Mouse (Mus musculus): ENCODE data around the gene Olfr155.
A peak's percentile ranks its signal among the peaks of the same experiment; 100 is the strongest.

Gene Olfr155

DNA sequence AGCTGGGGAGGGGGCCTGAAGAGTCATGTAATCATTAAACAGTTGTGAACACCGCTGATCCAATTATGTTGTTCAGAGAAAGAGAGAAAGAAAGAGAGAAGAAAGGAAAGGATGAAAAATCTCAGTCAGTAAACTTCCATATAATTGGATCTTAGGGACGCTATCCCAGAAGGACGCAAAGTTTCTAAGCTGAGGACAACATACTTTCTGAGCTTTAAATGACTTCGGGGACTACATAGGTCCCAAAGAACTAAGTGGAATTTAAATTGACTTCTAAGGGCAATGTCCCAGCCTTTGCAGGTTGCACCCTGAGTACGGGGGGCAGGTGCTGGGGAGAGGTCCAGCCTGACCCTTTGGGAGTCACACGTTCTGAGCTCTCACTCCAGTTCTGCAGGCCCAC is at the start of gene Olfr155:
Gene Olfr155, plus strand, starts transcription at position 301 of the 400 bp plus-strand sequence.
- no peak for ATAC-seq (ENCODE audit: insufficient number of reproducible peaks, low FRiP score, low TSS enrichment)

DNA sequence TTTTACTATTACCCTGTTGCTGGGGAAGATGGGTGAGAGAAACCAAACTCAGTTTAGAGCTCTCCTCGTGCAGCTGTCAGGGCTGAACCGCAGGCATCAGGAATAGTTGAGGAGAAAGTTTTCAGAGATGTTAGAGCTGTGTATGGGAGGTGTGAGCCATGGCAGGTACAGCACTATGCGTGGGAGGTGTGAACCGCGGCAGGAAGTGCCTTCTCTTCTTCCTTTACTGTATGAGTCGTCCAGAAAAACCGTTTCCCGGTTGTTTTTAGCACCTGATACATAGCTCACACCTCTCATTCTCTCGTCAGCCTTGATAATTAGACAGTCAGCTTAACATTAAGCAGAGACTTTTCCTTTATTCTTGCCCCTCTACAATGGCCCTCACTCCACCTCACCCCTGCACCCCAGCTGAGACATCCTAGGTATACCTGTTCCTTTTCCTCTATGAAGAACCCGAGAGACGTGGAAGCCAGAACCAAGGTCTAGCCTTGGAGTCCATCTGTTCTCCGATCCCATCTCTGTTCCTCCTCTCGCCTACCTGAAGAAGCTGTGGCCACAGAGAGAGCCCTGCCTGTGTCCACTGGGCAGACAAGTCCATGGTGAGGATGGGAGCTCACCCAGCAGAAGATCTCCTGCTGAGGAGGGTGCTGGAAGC is 28.3 kb upstream of the Olfr155 start:
- ATAC-seq (ENCODE audit: insufficient number of reproducible peaks, low FRiP score, low TSS enrichment) = no peak

DNA sequence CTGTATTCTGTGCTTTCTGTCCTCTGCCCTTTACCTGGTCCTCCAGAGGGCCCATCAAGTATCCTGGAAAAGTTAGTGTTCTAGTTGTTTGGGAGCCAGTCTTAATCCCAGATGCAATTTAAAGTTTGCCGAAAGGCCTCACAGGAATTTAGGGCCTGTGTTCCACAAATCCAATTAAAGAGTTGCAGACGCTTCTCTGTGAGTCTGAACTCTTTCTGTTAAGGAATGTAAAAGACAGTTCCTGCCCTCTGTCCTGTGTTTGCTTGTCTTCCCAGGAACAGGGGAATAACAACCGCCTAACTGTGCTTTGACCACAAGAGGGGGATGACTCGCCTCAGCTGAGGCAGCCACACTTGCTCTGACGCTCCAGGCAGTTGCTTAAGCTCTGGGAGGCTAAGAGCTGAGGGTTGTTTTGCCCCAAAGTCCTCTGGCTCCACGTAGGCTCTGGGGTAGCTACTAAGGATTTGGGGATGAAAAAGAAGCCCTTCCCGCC is 27.5 kb upstream of the Olfr155 start, which contains the start of gene Olfr156:
Gene Olfr156, minus strand, starts transcription at position 51 of the 493 bp plus-strand sequence.
- no peak for ATAC-seq (ENCODE audit: insufficient number of reproducible peaks, low FRiP score, low TSS enrichment)

- no peak for ATAC-seq (ENCODE audit: insufficient number of reproducible peaks, low FRiP score, low TSS enrichment)
Observed at GRCm38 (mm10) chr4:43828806-43829205, 22.6 kb upstream of the Olfr155 start.

DNA sequence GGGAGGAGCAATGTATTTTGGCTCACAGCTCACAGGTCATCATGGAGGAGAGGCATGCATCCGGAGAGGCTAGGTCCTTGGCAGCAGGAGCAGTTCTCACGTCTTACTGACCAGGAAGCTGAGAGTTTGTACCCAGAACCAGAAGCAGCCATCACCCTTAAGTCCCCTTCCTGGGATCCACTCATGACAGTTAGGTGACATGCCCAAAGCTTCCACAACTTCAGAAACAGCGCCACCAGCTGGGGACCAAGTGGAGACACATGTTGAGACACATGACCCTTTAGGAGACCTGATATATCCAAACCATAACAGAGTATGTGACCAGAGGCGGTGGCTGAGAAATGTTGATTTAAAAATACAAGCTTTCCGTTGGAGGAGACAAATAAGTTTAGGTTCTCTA is 19.3 kb upstream of the Olfr155 start:
- no peak for ATAC-seq (ENCODE audit: insufficient number of reproducible peaks, low FRiP score, low TSS enrichment)

DNA sequence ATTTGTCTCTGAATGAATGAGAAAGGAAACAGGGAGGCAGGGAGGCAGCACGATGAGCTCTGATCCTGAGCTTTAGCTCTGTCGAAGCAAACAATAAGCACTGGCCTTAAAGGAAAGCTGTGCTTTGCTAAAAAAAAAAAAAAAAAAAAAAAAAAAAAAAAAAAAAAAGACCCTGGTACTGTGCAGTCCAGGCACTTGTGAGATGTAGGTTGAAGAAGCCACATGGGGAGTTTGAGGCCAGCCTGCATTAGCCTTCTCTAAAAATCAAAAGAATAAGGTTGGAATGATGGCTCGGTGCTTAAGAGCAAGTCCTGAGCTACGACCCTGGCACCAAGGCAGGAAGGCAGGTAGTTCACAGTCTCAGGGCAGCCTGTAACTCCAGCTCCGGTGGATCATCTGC is 17.6 kb upstream of the Olfr155 start:
- no peak for ATAC-seq (ENCODE audit: insufficient number of reproducible peaks, low FRiP score, low TSS enrichment)

- no peak for ATAC-seq (ENCODE audit: insufficient number of reproducible peaks, low FRiP score, low TSS enrichment)
Observed at GRCm38 (mm10) chr4:43834749-43835148, 16.6 kb upstream of the Olfr155 start.

GRCm38 (mm10) chr4:43838326-43838725 is 13.0 kb upstream of the Olfr155 start:
- ATAC-seq (ENCODE audit: insufficient number of reproducible peaks, low FRiP score, low TSS enrichment) = no peak

DNA sequence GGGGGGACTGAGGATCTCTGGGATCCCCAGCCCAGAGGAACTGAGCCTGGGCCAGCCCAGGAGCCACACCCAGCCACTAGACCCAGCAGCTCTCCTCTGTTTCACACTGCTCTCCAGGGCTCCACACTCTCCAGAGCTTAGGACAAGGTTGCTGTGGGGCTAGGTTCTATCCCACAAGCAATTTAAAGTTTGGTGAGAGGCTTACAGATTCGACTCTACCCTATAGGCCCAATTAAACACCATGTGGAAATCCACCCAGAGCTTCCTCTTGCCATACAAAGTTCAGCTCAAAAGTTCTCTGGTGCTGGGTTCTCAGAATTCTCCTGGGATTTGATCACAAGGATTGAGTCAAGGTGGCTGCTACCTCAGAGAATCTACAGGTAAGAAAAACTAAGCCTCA is 11.3 kb upstream of the Olfr155 start, which contains the start of gene Olfr157:
Gene Olfr157, minus strand, starts transcription at position 101 of the 400 bp plus-strand sequence.
- ATAC-seq (ENCODE audit: insufficient number of reproducible peaks, low FRiP score, low TSS enrichment) = no peak

DNA sequence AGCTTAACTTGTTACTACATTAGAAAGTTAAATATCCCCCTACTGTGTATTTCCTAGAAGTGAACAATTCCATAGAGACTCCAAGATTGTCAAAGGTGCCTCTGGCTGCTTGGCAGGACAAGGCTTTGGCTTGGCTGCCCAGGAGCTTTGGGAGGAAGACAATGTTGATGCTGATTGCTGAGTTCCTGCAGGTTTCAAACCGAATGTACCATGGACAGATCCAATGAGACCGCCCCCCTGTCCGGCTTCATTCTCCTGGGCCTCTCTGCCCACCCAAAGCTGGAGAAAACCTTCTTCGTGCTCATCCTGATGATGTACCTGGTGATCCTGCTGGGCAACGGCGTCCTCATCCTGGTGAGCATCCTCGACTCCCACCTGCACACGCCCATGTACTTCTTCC is 2.7 kb downstream of the Olfr155 start:
- no peak for ATAC-seq (ENCODE audit: insufficient number of reproducible peaks, low FRiP score, low TSS enrichment)

- ATAC-seq (ENCODE audit: insufficient number of reproducible peaks, low FRiP score, low TSS enrichment) = no peak
Observed at GRCm38 (mm10) chr4:43859886-43860285, 8.5 kb downstream of the Olfr155 start.

GRCm38 (mm10) chr4:43860744-43861519 is 9.6 kb downstream of the Olfr155 start:
- peak; percentile 66 for ATAC-seq (ENCODE audit: insufficient number of reproducible peaks, low FRiP score, low TSS enrichment)

- no peak for ATAC-seq (ENCODE audit: insufficient number of reproducible peaks, low FRiP score, low TSS enrichment)
Observed at GRCm38 (mm10) chr4:43863298-43863697, 11.9 kb downstream of the Olfr155 start.

- no peak for ATAC-seq (ENCODE audit: insufficient number of reproducible peaks, low FRiP score, low TSS enrichment)
Observed at GRCm38 (mm10) chr4:43869821-43870220, 18.5 kb downstream of the Olfr155 start.

DNA sequence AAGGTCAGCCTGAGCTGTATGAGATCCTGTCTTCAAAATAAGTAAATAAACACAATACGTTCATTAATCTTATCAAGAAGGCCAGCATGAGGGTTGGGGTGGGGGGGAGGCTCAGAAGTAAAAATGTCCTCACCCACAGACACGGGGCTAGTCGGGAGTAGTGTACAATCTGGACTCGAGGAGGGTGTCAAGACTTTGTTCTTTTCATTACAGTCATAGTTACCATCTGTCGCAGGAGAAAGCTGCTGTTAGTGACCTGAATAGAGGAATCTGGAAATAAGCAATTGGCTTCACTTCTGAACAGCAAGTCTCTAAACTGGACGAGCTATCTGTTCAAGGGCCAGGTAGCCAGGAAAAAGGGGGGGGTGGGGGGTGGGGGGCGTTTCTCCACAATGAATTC is 23.1 kb downstream of the Olfr155 start:
- no peak for ATAC-seq (ENCODE audit: insufficient number of reproducible peaks, low FRiP score, low TSS enrichment)

DNA sequence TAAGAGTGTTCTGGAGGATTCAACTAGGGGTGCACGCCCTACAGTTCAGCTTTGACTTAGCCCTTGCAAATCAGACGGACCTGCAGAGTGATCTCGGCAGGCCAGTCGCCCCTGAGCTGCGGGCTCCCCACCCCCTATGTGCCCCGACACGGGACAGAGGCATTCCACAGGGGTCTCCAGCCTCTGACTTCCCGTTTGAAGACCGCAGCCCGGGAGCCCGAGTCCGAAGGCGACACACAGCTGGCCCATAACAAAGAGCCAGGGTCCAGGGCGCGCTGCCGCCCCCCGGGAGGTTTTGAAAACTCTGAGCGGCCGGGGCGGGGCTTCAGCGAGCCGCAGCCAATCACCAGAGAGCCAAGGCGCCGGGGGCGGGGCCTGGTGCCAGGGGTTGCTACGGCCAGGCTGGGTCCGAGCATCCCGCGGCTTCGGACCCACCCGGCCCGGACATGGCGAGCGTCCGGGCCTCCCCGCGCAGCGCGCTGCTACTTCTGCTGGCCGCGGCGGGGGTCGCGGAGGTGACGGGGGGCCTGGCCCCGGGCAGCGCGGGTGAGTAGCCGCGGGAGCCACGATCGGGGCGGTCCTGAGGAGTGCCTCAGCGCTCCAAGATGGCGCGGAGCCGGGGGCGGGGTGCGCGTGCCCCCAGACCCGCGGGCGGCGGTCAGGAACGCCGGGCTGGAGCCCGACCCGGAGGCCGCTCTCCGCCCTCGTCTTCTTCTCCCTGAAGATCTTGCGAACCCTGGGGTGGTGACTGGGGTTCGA is 24.0 kb downstream of the Olfr155 start, which contains the start of gene Reck:
Gene Reck, plus strand, starts transcription at position 371 of the 759 bp plus-strand sequence.
- ATAC-seq (ENCODE audit: insufficient number of reproducible peaks, low FRiP score, low TSS enrichment) = peak; percentile 85

DNA sequence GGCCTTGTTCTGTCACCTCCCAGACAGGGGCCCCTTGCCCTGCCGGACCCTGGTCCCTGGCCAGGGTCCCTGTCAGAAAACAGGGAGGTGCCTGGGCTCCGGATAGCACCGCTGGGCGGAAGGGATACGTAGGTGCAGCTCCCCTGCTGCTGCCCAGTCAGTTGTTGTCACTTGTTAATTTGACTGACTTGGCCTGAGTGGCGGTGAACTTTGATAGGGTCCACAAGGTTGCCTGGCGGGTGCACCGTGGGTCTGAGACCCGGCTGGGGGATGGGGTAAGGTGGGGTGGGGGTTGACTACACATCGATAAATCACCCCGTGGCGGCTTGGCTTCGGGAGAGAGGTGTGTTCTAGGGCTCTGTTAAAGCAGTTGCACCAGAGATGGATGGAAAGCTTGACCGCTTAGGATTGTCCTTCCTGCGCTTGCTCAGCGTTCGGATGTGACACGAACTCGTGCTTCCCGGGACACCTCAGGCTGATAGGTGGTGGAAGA is 24.6 kb downstream of the Olfr155 start:
- 0 out of 2 replicates have a peak, but pooled peaks have one; percentile 28 for ATAC-seq (ENCODE audit: insufficient number of reproducible peaks, low FRiP score, low TSS enrichment)

GRCm38 (mm10) chr4:43877230-43877629 is 25.9 kb downstream of the Olfr155 start:
- ATAC-seq (ENCODE audit: insufficient number of reproducible peaks, low FRiP score, low TSS enrichment) = no peak

- ATAC-seq (ENCODE audit: insufficient number of reproducible peaks, low FRiP score, low TSS enrichment) = no peak
Observed at GRCm38 (mm10) chr4:43878121-43878776, 26.9 kb downstream of the Olfr155 start.

- ATAC-seq (ENCODE audit: insufficient number of reproducible peaks, low FRiP score, low TSS enrichment) = no peak
Observed at GRCm38 (mm10) chr4:43879566-43879965, 28.2 kb downstream of the Olfr155 start.

Measured in cerebellum, adult (tissue).